Mouse (Mus musculus) megakaryocyte, embryonic 14.5 days (primary cell): ENCODE measurements at regions not wholly inside any gene's neighbourhood (a gene's known extent, or its start where the extent isn't known, plus 50 kb on each side); places are given as distances from the start of the nearest gene placed in this dataset.

Experiments
- H3K27me3 ChIP-seq: replicated peaks from 2 replicates; pipeline ENCODE3; 2012; ENCODE audit warnings: inconsistent platforms
- H3K36me3 ChIP-seq: replicated peaks from 2 replicates; pipeline ENCODE3; 2012; ENCODE audit warnings: low read length, inconsistent platforms, mixed read lengths
- H3K4me1 ChIP-seq: 2 replicates; pipeline ENCODE4 v1.6.1; 2012; ENCODE audit warnings: inconsistent platforms
- H3K4me3 ChIP-seq: replicated peaks from 2 replicates; pipeline ENCODE3; 2012; ENCODE audit warnings: moderate library complexity, mild to moderate bottlenecking, inconsistent platforms
- H3K9me3 ChIP-seq: 2 replicates; pipeline ENCODE4 v1.6.1; 2012; ENCODE audit warnings: inconsistent platforms
- FLI1 ChIP-seq: IDR thresholded peaks from 2 replicates; pipeline ENCODE4 v1.6.1; 2012; ENCODE audit warnings: low read length, inconsistent platforms, mixed read lengths
- GATA1 ChIP-seq: IDR thresholded peaks from 3 replicates; pipeline ENCODE4 v1.6.1; 2012; ENCODE audit warnings: mixed read lengths, low read length, inconsistent platforms, borderline replicate concordance

DNA sequence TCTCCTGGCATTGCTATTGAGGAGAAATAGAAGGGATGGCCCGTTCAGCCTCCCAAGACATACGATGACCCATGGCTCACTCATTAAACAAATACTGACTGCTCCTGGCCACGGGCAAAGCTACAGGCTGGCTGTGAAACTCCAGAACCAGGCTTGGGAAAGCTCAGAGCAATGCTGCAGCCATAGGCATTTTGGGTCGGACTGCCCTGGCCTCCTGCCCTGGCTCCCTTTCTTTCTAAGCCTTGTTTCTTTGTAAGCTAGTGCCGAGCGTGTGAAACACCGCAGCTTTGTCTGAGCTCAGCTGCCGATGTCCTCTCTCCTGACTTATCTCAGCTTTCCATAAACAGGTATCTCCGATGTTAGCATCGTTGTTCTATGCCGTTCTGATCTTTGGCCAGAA is 316.9 kb downstream of the Gm45692 start:
- no peaks in the 10 kb centered on the region for H3K27me3 ChIP-seq
- H3K4me3 ChIP-seq = no peak overlapping the region
- H3K9me3 ChIP-seq = peaks cover 13% of the 10 kb centered on the region; the same call in 1 of the 2 replicates
- no peaks in the 10 kb centered on the region for H3K4me1 ChIP-seq
- no peaks in the 10 kb centered on the region for H3K36me3 ChIP-seq
- TF ChIP-seq GATA1 (no peak), FLI1 (no peak)

DNA sequence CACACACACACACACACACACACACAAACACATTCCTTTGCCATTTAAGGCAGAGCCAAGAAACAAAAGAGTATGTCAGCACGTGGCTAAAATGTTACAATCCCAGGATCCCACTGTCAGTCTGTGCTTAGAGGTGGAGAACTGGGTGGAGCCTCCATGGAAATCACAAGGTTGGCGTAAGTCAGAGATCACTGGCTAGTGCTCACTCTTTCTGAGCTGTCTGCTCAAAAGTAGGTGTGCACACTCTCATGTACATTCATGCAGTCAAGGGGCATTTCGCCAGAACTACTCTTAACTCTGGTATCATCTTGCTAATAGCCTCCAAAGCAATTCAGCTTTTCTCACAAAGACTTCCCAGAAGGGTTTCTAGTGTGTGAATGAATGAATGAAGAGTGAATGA is 318.2 kb downstream of the Gm45692 start:
- no peak for TF ChIP-seq GATA1
- TF ChIP-seq FLI1 = no peak
- Histone ChIP-seq H3K9me3 (peaks cover 9% of the 10 kb centered on the region; the same call in 1 of the 2 replicates), H3K4me3 (no peak overlapping the region), H3K27me3 (no peaks in the 10 kb centered on the region), H3K4me1 (no peaks in the 10 kb centered on the region), H3K36me3 (no peaks in the 10 kb centered on the region)

DNA sequence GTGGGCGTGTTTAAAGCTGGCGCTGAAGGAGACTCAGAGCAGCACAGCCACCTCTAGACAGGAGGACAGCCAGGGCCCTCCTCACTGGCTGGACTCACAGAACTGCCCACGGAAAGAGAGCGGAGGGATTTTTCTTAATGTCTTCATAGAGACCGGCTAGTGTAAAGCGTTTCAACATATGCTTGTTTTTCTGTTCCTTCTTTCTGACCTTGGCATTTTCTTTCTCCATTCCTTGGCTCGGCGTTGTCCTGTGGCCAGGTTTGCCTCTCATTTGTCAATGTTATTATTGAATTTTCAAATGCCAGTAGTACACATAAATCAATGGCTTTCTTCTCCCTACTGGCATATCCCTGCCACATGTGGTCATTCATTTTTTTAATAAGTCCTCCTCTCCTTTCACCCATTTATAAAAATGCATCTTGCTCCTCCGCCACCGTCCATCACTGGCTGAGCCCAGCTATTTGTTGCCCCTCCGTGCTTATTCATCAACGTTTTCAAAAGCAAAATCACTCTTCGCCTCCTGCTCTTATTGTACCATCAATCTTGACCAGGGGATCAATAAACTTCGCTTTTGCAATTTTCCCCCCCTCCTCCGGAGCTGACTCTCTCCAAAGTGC is 319.0 kb downstream of the Gm45692 start:
- Histone ChIP-seq H3K36me3 (no peaks in the 10 kb centered on the region), H3K4me3 (no peak overlapping the region), H3K9me3 (peaks cover 9% of the 10 kb centered on the region; the same call in 1 of the 2 replicates), H3K27me3 (no peaks in the 10 kb centered on the region), H3K4me1 (no peaks in the 10 kb centered on the region)
- TF ChIP-seq FLI1 = no peak
- no peak for TF ChIP-seq GATA1

GRCm38 (mm10) chr8:26438877-26439276 is 319.5 kb downstream of the Gm45692 start:
- Histone ChIP-seq H3K36me3 (no peaks in the 10 kb centered on the region), H3K27me3 (no peaks in the 10 kb centered on the region), H3K4me1 (no peaks in the 10 kb centered on the region), H3K4me3 (no peak overlapping the region), H3K9me3 (peaks cover 9% of the 10 kb centered on the region; the same call in 1 of the 2 replicates)
- TF ChIP-seq FLI1 (no peak), GATA1 (no peak)

DNA sequence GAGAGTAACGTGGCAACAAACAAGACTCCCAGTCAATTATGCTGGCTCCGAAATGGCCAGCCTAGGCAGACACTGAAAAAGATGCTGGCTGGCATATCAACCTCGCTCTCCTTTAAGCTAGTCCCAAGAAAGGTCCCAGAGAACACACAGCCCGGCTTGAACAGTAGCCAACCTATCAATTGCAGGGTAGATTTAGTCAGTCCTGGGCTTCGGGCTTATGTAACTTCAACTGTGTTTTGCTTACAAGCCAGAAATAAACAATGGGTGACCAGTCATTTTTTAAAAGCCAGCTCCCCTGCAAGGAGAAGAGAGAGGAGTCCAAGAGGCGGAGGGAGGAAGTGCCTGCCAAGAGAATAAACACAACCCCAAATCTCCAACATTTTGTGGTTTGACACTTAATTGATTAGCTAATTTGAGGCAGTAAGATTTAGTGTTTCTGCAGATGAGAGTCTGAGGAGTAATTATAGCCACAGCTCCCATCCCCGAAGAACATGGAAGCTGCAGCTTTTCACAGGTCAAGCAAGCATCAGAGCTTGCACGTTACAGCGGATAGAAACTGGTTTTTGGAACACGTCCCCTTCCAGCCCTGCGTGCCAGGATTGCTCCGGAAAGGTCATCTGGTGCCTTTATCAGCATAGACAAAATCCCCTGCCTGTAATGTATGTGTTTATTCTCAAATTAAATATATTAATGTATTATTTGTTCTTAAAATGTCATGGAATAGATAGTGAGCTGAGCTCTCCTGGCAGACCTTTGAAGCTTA is 322.1 kb downstream of the Gm45692 start:
- Histone ChIP-seq H3K27me3 (no peaks in the 10 kb centered on the region), H3K4me3 (no peak overlapping the region), H3K36me3 (no peaks in the 10 kb centered on the region), H3K9me3 (peaks cover 3% of the 10 kb centered on the region; the same call in 1 of the 2 replicates), H3K4me1 (no peaks in the 10 kb centered on the region)
- no peak for TF ChIP-seq GATA1
- TF ChIP-seq FLI1 = no peak

DNA sequence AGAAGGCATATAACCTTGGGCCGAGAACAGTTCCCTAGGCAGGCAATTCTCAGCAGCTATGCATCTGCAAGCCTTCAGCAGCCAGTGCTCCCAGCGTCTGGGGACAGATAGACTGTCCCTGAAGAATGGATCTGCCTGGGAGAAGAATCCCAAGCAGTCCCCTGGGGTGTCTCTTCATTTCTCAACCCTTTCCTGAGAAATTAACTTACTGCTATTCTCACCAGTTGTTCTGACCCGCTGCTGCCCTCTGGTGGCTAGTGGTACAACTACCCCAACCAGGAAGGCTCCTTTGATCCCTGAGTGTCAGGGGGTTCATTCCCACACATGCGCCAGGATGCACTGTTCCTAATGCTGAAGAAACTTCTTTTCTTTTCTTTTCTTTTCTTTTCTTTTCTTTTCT is 323.7 kb downstream of the Gm45692 start:
- Histone ChIP-seq H3K9me3 (peaks cover 2% of the 10 kb centered on the region; the same call in 1 of the 2 replicates), H3K36me3 (no peaks in the 10 kb centered on the region), H3K4me3 (no peak overlapping the region), H3K27me3 (no peaks in the 10 kb centered on the region), H3K4me1 (no peaks in the 10 kb centered on the region)
- TF ChIP-seq FLI1 = no peak
- TF ChIP-seq GATA1 = no peak

DNA sequence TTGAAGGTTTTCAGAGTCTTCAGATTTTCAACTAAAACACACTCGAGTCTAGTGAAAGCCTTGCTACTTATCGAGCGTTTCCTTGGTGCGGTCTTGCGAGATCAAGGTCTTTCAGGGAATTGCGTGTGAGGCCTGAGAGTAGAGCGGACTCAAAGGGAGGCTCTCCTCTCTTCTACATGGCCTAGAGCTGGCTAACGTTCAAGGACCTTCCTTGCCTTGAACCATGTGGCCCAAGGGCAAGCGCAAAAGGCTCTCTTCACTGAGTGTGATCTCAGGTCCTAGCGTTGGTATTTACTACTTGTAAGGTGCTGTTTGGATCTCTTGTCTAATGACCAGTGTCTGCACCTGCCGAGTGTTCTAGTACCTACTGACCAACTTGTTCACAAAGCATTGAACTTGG is 324.4 kb downstream of the Gm45692 start:
- Histone ChIP-seq H3K36me3 (no peaks in the 10 kb centered on the region), H3K9me3 (no peaks in the 10 kb centered on the region), H3K4me1 (no peaks in the 10 kb centered on the region), H3K27me3 (no peaks in the 10 kb centered on the region), H3K4me3 (no peak overlapping the region)
- TF ChIP-seq GATA1 = no peak
- no peak for TF ChIP-seq FLI1

GRCm38 (mm10) chr8:26445991-26446390 is 326.7 kb downstream of the Gm45692 start:
- Histone ChIP-seq H3K4me1 (no peaks in the 10 kb centered on the region), H3K9me3 (peaks cover 10% of the 10 kb centered on the region), H3K4me3 (no peak overlapping the region), H3K36me3 (no peaks in the 10 kb centered on the region), H3K27me3 (no peaks in the 10 kb centered on the region)
- TF ChIP-seq FLI1 = no peak
- TF ChIP-seq GATA1 = no peak

- TF ChIP-seq GATA1 = no peak
- no peak for TF ChIP-seq FLI1
- H3K4me3 ChIP-seq = no peak overlapping the region
- peaks cover 27% of the 10 kb centered on the region for H3K9me3 ChIP-seq
- H3K27me3 ChIP-seq = no peaks in the 10 kb centered on the region
- no peaks in the 10 kb centered on the region for H3K4me1 ChIP-seq
- H3K36me3 ChIP-seq = no peaks in the 10 kb centered on the region
Measured at GRCm38 (mm10) chr8:26447886-26448640, 328.7 kb downstream of the Gm45692 start.
